Mouse (Mus musculus) monocyte, adult 5-6 weeks (primary cell): ENCODE measurements around the gene Nol4l. TPM values are rescaled to one million over a fixed set of nuclear protein-coding genes. Genes with fewer than 3 reads are reported as not detected.

Experiments
- ATAC-seq: fragments of 153-309, 156-312 bp; replicated peaks from 2 replicates; pipeline ENCODE4 v1.8.0; 2017; ENCODE audit warnings: mild to moderate bottlenecking; ENCODE audit not compliant: low TSS enrichment, insufficient number of reproducible peaks, severe bottlenecking, poor library complexity, low FRiP score
- total RNA-seq: library from RNA; stranded (forward); fragments of 200-1000, 200-491, 200-594 nt; gene quantifications from 3 replicates; pipeline ENCODE4 v1.2.3, GENCODE M21; 2017

Gene Nol4l
- total RNA-seq, 1 experiment from 2014 or later = 1.3 TPM

GRCm38 (mm10) chr2:153457467-153457866 lies 72.3 kb downstream of the Nol4l start:
- no peak for ATAC-seq

- ATAC-seq = no peak
Measured at GRCm38 (mm10) chr2:153454841-153455506, 74.8 kb downstream of the Nol4l start.

GRCm38 (mm10) chr2:153453961-153454759 lies 75.6 kb downstream of the Nol4l start:
- ATAC-seq = no peak

- ATAC-seq = no peak
Measured at GRCm38 (mm10) chr2:153448519-153448918, 81.3 kb downstream of the Nol4l start.

- ATAC-seq = no peak
Measured at GRCm38 (mm10) chr2:153447719-153448118, 82.1 kb downstream of the Nol4l start.

GRCm38 (mm10) chr2:153446476-153446875 lies 83.3 kb downstream of the Nol4l start:
- ATAC-seq = no peak

- ATAC-seq = peak; percentile 60; the same call in 1 of the 2 replicates
Measured at GRCm38 (mm10) chr2:153446017-153446408, 83.8 kb downstream of the Nol4l start.

GRCm38 (mm10) chr2:153445137-153446016 lies 84.4 kb downstream of the Nol4l start:
- peak; percentile 24; the same call in 1 of the 2 replicates for ATAC-seq

GRCm38 (mm10) chr2:153444254-153445136 lies 85.3 kb downstream of the Nol4l start:
- ATAC-seq = peak; percentile 24; the same call in 1 of the 2 replicates

- no peak for ATAC-seq
Measured at GRCm38 (mm10) chr2:153443434-153444240, 86.1 kb downstream of the Nol4l start.

- no peak for ATAC-seq
Measured at GRCm38 (mm10) chr2:153442720-153443119, 87.1 kb downstream of the Nol4l start.

- ATAC-seq = no peak
Measured at GRCm38 (mm10) chr2:153441228-153441627, 88.5 kb downstream of the Nol4l start.

GRCm38 (mm10) chr2:153440755-153441154 lies 89.0 kb downstream of the Nol4l start:
- ATAC-seq = no peak

GRCm38 (mm10) chr2:153437306-153437659 lies 92.5 kb downstream of the Nol4l start:
- ATAC-seq = no peak

GRCm38 (mm10) chr2:153436641-153437305 lies 93.0 kb downstream of the Nol4l start:
- no peak for ATAC-seq

- ATAC-seq = no peak
Measured at GRCm38 (mm10) chr2:153434880-153435831, 94.6 kb downstream of the Nol4l start.
